Mouse (Mus musculus): ENCODE measurements at regions not wholly inside any gene's neighbourhood (a gene's known extent, or its start where the extent isn't known, plus 50 kb on each side); places are given as distances from the start of the nearest gene placed in this dataset.

DNA sequence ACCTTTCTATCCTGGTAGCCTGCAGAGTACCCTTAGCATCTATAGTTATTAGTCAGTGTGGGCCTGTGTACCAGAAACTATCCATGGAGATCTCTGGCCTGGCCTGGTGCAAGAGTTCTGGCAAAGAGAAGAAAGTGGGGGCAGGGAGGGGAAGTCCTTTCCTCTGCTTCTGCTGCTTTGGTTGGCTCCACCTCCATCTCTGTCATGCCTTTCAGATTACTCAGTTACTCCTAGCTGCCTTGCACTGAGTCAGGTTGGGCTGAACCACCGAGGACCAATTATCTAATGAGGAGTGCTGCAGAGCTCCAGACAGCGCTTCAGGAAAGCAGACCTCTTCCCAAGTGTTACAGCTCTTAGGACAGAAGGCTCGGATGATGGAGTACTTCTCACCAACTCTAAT lies 500.0 kb upstream of the Tmprss15 start:
- Histone ChIP-seq H3K27ac (ENCODE audit: low read depth, low read length) (no peak overlapping the region), H3K4me2 (ENCODE audit: low read depth, low read length, poor library complexity, severe bottlenecking) (no peak overlapping the region), H3K27me3 (ENCODE audit: insufficient read depth, low read length) (no peaks in the 10 kb centered on the region), H3K9me3 (ENCODE audit: low read length) (no peaks in the 10 kb centered on the region; the same call in 1 of the 2 replicates), H3K9ac (replicated peaks; ENCODE audit: low read length, poor library complexity, severe bottlenecking) (no peak overlapping the region), H3K36me3 (ENCODE audit: insufficient read depth, low read length) (no peaks in the 10 kb centered on the region), H3K4me3 (ENCODE audit: low read depth, low read length) (no peak overlapping the region), H3K4me1 (ENCODE audit: insufficient read depth, low read length) (no peaks in the 10 kb centered on the region)
- DNase-seq (ENCODE audit: low spot score) (no peak), ATAC-seq (ENCODE audit: low FRiP score) (no peak)
- TF ChIP-seq CTCF (IDR thresholded peaks at IDR 0.05) = no peak
- WGBS = 72% methylated on average over 3 of the region's 3 CpGs

DNA sequence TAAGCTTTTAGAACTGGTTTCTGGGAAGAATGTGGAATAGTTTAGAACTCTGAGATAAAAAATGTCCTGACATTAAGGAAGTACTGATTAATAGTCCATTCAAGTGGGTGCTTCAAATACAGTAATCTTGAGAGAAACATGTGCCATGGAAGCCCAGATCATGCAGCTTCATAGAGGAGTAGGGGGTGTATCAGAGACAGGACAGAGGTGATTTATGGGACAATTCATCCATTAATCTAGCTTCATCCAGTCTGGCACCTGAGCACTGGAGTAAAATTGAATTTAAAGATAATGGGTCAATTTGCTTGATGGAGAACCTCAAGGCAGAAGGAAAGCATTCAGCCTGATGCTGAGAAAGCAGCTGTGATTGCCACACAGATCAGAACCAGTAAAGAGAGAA lies 494.8 kb upstream of the Tmprss15 start:
- no peaks in the 10 kb centered on the region for H3K27me3 ChIP-seq (ENCODE audit: insufficient read depth, low read length)
- H3K4me2 ChIP-seq (ENCODE audit: low read depth, low read length, poor library complexity, severe bottlenecking) = no peak overlapping the region
- no peak for TF ChIP-seq CTCF (IDR thresholded peaks at IDR 0.05)
- no peak overlapping the region for H3K4me3 ChIP-seq (ENCODE audit: low read depth, low read length)
- DNase-seq (ENCODE audit: low spot score) (no peak), ATAC-seq (ENCODE audit: low FRiP score) (no peak)
- H3K4me1 ChIP-seq (ENCODE audit: insufficient read depth, low read length) = no peaks in the 10 kb centered on the region
- H3K27ac ChIP-seq (ENCODE audit: low read depth, low read length) = no peak overlapping the region
- H3K36me3 ChIP-seq (ENCODE audit: insufficient read depth, low read length) = no peaks in the 10 kb centered on the region
- H3K9me3 ChIP-seq (ENCODE audit: low read length) = no peaks in the 10 kb centered on the region
- H3K9ac ChIP-seq (replicated peaks; ENCODE audit: low read length, poor library complexity, severe bottlenecking) = no peak overlapping the region

DNA sequence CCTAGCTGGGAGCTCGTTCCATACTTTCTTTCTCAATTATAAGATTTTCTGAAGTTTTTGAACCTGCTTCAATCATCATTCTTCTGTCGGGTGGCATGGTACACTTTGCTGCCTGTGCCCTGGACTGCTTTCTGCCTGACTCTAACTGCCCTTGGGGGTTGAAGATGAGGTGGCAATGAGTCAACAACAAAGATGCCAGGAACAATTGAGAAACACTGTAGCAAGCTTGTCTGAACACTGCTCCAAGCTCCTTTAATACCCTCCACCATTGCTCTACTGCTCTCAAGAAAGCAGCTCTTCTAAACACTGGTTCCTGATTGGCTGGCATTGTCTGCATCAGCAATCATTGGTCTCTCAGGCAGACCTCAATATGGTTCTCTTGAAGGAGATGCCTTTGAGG lies 480.0 kb upstream of the Tmprss15 start:
- no peak overlapping the region for H3K27ac ChIP-seq (ENCODE audit: low read depth, low read length)
- H3K4me3 ChIP-seq (ENCODE audit: low read depth, low read length) = no peak overlapping the region
- H3K36me3 ChIP-seq (ENCODE audit: insufficient read depth, low read length) = no peaks in the 10 kb centered on the region
- H3K4me1 ChIP-seq (ENCODE audit: insufficient read depth, low read length) = no peaks in the 10 kb centered on the region
- H3K27me3 ChIP-seq (ENCODE audit: insufficient read depth, low read length) = no peaks in the 10 kb centered on the region
- no peak for TF ChIP-seq CTCF (IDR thresholded peaks at IDR 0.05)
- no peak overlapping the region for H3K9ac ChIP-seq (replicated peaks; ENCODE audit: low read length, poor library complexity, severe bottlenecking)
- ATAC-seq (ENCODE audit: low FRiP score) = no peak
- DNase-seq (ENCODE audit: low spot score) = no peak
- no peaks in the 10 kb centered on the region for H3K9me3 ChIP-seq (ENCODE audit: low read length)
- WGBS = 94% methylated on average over 2 of the region's 2 CpGs
- no peak overlapping the region for H3K4me2 ChIP-seq (ENCODE audit: low read depth, low read length, poor library complexity, severe bottlenecking)

DNA sequence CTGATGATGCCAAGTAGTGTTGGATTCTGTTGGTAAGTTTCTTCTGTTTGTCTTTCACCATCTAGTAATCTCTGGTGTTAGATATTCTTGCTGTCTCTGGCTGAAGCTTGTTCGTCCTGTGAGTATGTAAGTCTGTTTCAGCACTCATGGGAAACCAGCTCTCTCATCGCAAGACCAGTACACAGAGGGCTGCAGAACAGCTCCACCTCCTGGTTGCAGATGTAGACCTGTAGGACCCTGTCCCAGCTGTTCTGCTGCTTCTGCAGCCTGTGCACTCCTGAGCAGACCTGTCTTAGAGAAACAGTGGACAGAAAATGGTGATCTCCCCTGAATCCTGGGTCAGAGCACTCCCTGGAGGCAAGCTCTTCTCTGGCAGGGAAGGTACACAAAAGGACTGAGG lies 443.5 kb upstream of the Tmprss15 start:
- TF ChIP-seq CTCF (IDR thresholded peaks at IDR 0.05) = 0 out of 2 replicates have a peak, but pooled peaks have one; percentile 7
- DNase-seq (ENCODE audit: low spot score) = peak; percentile 1
- Histone ChIP-seq H3K9me3 (ENCODE audit: low read length) (no peaks in the 10 kb centered on the region), H3K36me3 (ENCODE audit: insufficient read depth, low read length) (no peaks in the 10 kb centered on the region), H3K4me2 (ENCODE audit: low read depth, low read length, poor library complexity, severe bottlenecking) (no peak overlapping the region), H3K27me3 (ENCODE audit: insufficient read depth, low read length) (no peaks in the 10 kb centered on the region), H3K4me3 (ENCODE audit: low read depth, low read length) (no peak overlapping the region), H3K27ac (ENCODE audit: low read depth, low read length) (no peak overlapping the region), H3K9ac (replicated peaks; ENCODE audit: low read length, poor library complexity, severe bottlenecking) (no peak overlapping the region), H3K4me1 (ENCODE audit: insufficient read depth, low read length) (no peaks in the 10 kb centered on the region)
- 62% methylated on average over 2 of the region's 2 CpGs for WGBS
- ATAC-seq (ENCODE audit: low FRiP score) = no peak

DNA sequence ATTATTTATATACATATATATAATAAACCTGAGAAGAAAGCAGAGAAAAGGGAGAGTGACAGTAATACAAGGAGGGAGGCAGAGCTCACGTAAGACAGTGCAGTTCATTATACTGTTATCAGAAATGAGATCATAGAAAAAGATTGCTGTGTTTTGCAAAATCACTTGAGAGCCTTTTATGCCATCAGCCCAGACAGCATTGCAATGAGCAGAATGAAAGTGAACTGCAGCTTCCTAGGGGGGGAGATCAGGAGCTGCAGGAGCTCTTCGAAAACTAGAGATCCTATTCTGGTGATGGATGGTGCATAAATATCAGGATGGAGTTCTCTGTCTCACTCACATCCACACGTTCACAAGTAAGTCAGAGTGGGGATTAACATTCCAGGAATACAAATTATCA lies 401.6 kb upstream of the Tmprss15 start:
- Histone ChIP-seq H3K4me2 (ENCODE audit: low read depth, low read length, poor library complexity, severe bottlenecking) (no peak overlapping the region), H3K9ac (replicated peaks; ENCODE audit: low read length, poor library complexity, severe bottlenecking) (no peak overlapping the region), H3K27me3 (ENCODE audit: insufficient read depth, low read length) (no peaks in the 10 kb centered on the region), H3K36me3 (ENCODE audit: insufficient read depth, low read length) (no peaks in the 10 kb centered on the region), H3K27ac (ENCODE audit: low read depth, low read length) (no peak overlapping the region), H3K4me3 (ENCODE audit: low read depth, low read length) (no peak overlapping the region), H3K4me1 (ENCODE audit: insufficient read depth, low read length) (no peaks in the 10 kb centered on the region), H3K9me3 (ENCODE audit: low read length) (no peaks in the 10 kb centered on the region)
- ATAC-seq (ENCODE audit: low FRiP score) = no peak
- no peak for TF ChIP-seq CTCF (IDR thresholded peaks at IDR 0.05)
- peak; percentile 9 for DNase-seq (ENCODE audit: low spot score)
- WGBS = 30% methylated on average over 3 of the region's 3 CpGs

DNA sequence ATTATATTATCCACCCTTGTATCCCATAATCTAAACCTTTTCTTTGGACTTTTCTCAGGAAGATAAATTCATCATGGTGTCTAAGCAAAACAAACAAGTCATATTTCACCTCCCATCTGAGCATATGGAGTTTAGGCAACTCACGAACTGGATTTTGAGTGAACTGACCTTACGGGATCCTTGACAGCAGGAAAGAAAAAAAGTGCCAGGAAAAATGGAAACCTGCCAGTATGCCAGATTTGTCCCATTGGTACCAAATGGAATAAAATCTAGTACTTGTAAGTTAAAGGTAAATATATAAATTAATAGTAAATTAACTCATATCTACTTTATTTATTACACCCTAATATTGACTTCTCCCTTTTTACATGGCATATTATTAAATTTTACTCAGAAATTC lies 360.0 kb upstream of the Tmprss15 start:
- DNase-seq (ENCODE audit: low spot score) (peak; percentile 46), ATAC-seq (ENCODE audit: low FRiP score) (no peak)
- 76% methylated on average over 2 of the region's 2 CpGs for WGBS

More for the DNA sequence above, 360.0 kb upstream of the Tmprss15 start:
- Histone ChIP-seq H3K9ac (replicated peaks; ENCODE audit: low read length, poor library complexity, severe bottlenecking) (no peak overlapping the region), H3K27ac (ENCODE audit: low read depth, low read length) (no peak overlapping the region), H3K4me2 (ENCODE audit: low read depth, low read length, poor library complexity, severe bottlenecking) (no peak overlapping the region), H3K27me3 (ENCODE audit: insufficient read depth, low read length) (no peaks in the 10 kb centered on the region), H3K36me3 (ENCODE audit: insufficient read depth, low read length) (no peaks in the 10 kb centered on the region), H3K4me1 (ENCODE audit: insufficient read depth, low read length) (no peaks in the 10 kb centered on the region), H3K4me3 (ENCODE audit: low read depth, low read length) (no peak overlapping the region), H3K9me3 (ENCODE audit: low read length) (no peaks in the 10 kb centered on the region)
- TF ChIP-seq CTCF (IDR thresholded peaks at IDR 0.05) = no peak

Measured in midbrain, postnatal 0 days (tissue).